Mouse (Mus musculus): ENCODE data around the gene Cdk1. TPM values are rescaled to one million over a fixed set of nuclear protein-coding genes. Genes with fewer than 3 reads are reported as not detected.
"Not testable (repeated sequence)": the region's sequence is repeated elsewhere in the genome, so short reads cannot be mapped to it uniquely, and the experiment has no call there.

Gene Cdk1
- total RNA-seq (2021): 10 to 100 TPM; 48.5 to 50.1 TPM
- long read RNA-seq, experiment 1, full-length matches to known transcripts: 52 of 64 reads
- long read RNA-seq, experiment 1, partial matches to known transcripts: 5 of 64 reads
- long read RNA-seq, experiment 1, other reads (novel, unspliced or antisense): 7 of 64 reads
- long read RNA-seq, experiment 2, full-length matches to known transcripts: 31 of 34 reads
- long read RNA-seq, experiment 2, partial matches to known transcripts: 0 of 34 reads
- long read RNA-seq, experiment 2, other reads (novel, unspliced or antisense): 3 of 34 reads

- DNase-seq: peak; percentile 98
Measured at GRCm38 (mm10) chr10:69352212-69353085, at the start of gene Cdk1. TSS of gene Cdk1 (minus strand) at chr10:69352938.

- no peak for DNase-seq
Measured at GRCm38 (mm10) chr10:69399814-69400385, 47.2 kb upstream of the Cdk1 start.

- peak; percentile 52 for DNase-seq
Measured at GRCm38 (mm10) chr10:69398763-69399590, 46.2 kb upstream of the Cdk1 start, which contains the start of gene Ank3. TSS of gene Ank3 (plus strand) at chr10:69398773.

- peak; percentile 9 for DNase-seq
Measured at GRCm38 (mm10) chr10:69398197-69398762, 45.5 kb upstream of the Cdk1 start.

- no peak for DNase-seq
Measured at GRCm38 (mm10) chr10:69389511-69389910, 36.8 kb upstream of the Cdk1 start.

- no peak for DNase-seq
Measured at GRCm38 (mm10) chr10:69386767-69387166, 34.0 kb upstream of the Cdk1 start.

GRCm38 (mm10) chr10:69385136-69385535 is 32.4 kb upstream of the Cdk1 start:
- no peak for DNase-seq

GRCm38 (mm10) chr10:69384640-69385039 is 31.9 kb upstream of the Cdk1 start:
- peak; percentile 14 for DNase-seq

- peak; percentile 33 for DNase-seq
Measured at GRCm38 (mm10) chr10:69383186-69383585, 30.4 kb upstream of the Cdk1 start.

GRCm38 (mm10) chr10:69375154-69375553 is 22.4 kb upstream of the Cdk1 start:
- no peak for DNase-seq

- DNase-seq: no peak
Measured at GRCm38 (mm10) chr10:69373796-69374550, 21.2 kb upstream of the Cdk1 start.

GRCm38 (mm10) chr10:69372061-69372460 is 19.3 kb upstream of the Cdk1 start:
- no peak for DNase-seq

- DNase-seq: peak; percentile 64
Measured at GRCm38 (mm10) chr10:69371441-69371840, 18.7 kb upstream of the Cdk1 start.

GRCm38 (mm10) chr10:69369321-69369720 is 16.6 kb upstream of the Cdk1 start:
- DNase-seq: no peak

GRCm38 (mm10) chr10:69366877-69367387 is 14.2 kb upstream of the Cdk1 start:
- DNase-seq: no peak

- DNase-seq: peak; percentile 50
Measured at GRCm38 (mm10) chr10:69366208-69366607, 13.5 kb upstream of the Cdk1 start.

GRCm38 (mm10) chr10:69359666-69360065 is 6.9 kb upstream of the Cdk1 start:
- DNase-seq: no peak

GRCm38 (mm10) chr10:69353086-69353479 is 345 bp upstream of the Cdk1 start:
- DNase-seq: not testable (repeated sequence)

GRCm38 (mm10) chr10:69351842-69352211 is 911 bp downstream of the Cdk1 start:
- no peak for DNase-seq

- DNase-seq: peak; percentile 43
Measured at GRCm38 (mm10) chr10:69351071-69351841, 1.5 kb downstream of the Cdk1 start.
